Mouse (Mus musculus) Patski (cell line): ENCODE measurements around the gene Sumo1. TPM values are rescaled to one million over a fixed set of nuclear protein-coding genes. Genes with fewer than 3 reads are reported as not detected.
"Not testable (repeated sequence)": the region's sequence is repeated elsewhere in the genome, so short reads cannot be mapped to it uniquely, and the experiment has no call there.

ENCODE experiments used
- ATAC-seq: fragments of 100-300 bp; one replicate; pipeline ENCODE4 v1.8.0; 2021
- CTCF ChIA-PET: fragments of 350-600 bp; sonication (Branson Sonifier 250); formaldehyde crosslinking; loops from one replicate; lab custom pipeline; 2022; ENCODE audit warnings: inconsistent platforms; lab: Charles Lee
- POLR2A ChIA-PET: fragments of 350-600 bp; sonication (Branson Sonifier 250); formaldehyde crosslinking; loops from one replicate; lab custom pipeline; 2022; ENCODE audit warnings: antibody characterized with exemption, inconsistent platforms; lab: Charles Lee
- DNase-seq: peaks from one replicate; pipeline ENCODE4 v3.0.0-alpha.2; 2011; ENCODE audit warnings: low read depth, low spot score
- H3K27me3 ChIP-seq: fragments of 371-371 bp; one replicate; pipeline ENCODE4 v1.5.1; 2021
- CTCF ChIP-seq: fragments of 100-300 bp; IDR thresholded peaks from one replicate; pipeline ENCODE4 v1.5.1; 2021
- in situ Hi-C: fragments of 300-500 bp; cut with MboI; formaldehyde crosslinking; loops from 3 replicates; pipeline ENCODE4 v1.11.1; 2018; ENCODE audit warnings: low pct_unique_long_range_greater_than_20kb, mixed read lengths
- polyA plus RNA-seq: library from polyadenylated mRNA; unstranded; gene quantifications from one replicate; pipeline ENCODE4 v1.2.3, GENCODE M21; 2021

Gene Sumo1
- polyA plus RNA-seq, 1 experiment from 2014 or later, result 173 TPM

DNA sequence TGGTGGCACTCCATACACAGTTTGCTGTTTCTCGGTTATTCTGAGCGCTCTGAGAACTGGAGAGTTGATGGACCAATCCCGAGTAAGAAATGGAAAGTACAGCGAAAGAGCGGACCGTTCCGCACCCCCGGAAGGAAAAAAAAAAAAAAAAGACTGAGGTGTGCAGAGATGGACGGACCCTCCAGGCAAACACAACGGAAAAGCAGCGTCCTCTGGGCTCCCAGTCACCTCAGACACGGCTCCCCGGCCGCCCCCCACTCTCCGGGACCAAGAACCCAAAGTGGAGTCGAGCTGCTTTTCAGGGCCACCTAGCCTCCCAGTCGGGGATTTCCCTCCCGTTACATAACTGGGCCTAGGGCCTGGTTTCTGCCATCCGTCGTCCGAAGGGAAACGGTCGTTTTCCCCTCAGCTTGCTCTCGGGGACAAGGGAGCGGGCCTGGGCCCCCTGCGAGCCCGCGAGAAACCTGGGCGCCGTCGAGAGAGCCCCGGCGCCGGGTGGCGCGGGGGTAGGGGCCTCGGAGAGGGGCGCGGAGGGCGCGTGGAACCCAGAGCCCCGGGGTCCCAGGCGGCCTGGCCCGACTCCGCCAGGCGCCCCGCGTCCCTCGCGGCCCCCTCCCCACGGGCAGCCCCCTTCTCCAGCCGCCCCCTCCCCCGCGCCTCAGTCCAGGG, 538 bp downstream of the Sumo1 start:
- in situ Hi-C loops, result no loop called here
- DNase-seq (no peak), ATAC-seq (peak; percentile 36)
- ChIA-PET CTCF (no interaction called here), POLR2A (interaction anchor here (0.6 to 0.7 kb wide), 3 partner anchors 19 to 710 kb away, joined by 3 to 5 read pairs (median 5); no protein-coding TSS in a partner anchor)
- H3K27me3 ChIP-seq, result no peaks in the 10 kb centered on the region
- TF ChIP-seq CTCF, result no peak

GRCm38 (mm10) chr1:59668871-59669270, 1.8 kb downstream of the Sumo1 start:
- DNase-seq (no peak), ATAC-seq (no peak)
- in situ Hi-C loops, result no loop called here
- no peak for TF ChIP-seq CTCF
- ChIA-PET CTCF (no interaction called here), POLR2A (interaction anchor here (0.7 kb wide), 2 partner anchors 18 to 939 kb away, joined by 3 to 5 read pairs; no protein-coding TSS in a partner anchor)
- no peaks in the 10 kb centered on the region for H3K27me3 ChIP-seq

DNA sequence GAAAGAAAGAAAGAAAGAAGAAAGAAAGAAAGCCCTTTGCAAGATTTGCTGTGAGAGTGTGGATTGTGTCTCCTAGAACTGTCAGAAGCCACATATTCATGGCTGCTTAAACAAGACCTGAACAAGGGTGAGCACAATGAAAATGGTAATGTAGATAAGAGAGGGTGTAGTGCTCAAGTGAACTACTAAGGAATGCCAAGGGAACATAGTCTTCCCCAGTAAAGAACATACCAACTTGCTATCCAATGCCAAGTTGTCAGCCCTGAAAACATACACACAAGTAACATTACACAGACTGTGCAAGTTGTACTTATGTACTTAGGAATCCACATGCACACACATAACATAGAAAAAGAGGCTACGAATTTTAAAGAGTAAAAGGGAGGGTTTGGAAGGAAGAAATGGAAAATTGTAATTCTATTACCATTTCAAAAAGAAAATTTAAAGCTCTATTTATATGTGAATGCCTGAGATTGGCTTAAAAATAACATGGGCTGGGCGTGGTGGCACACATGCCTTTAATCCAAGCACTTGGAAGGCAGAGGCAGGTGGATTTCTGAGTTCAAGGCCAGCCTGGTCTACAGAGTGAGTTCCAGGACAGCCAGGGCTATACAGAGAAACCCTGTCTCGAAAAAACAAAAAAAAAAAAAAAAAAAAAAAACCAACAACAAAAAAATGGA, 7.0 kb downstream of the Sumo1 start:
- no peaks in the 10 kb centered on the region for H3K27me3 ChIP-seq
- CTCF ChIA-PET, result no interaction called here
- POLR2A ChIA-PET, result interaction anchor here (0.5 to 0.7 kb wide), 2 partner anchors 25 to 459 kb away, joined by 3 to 5 read pairs; no protein-coding TSS in a partner anchor
- DNase-seq, result no peak
- ATAC-seq, result no peak
- in situ Hi-C loops, result no loop called here
- TF ChIP-seq CTCF, result no peak

DNA sequence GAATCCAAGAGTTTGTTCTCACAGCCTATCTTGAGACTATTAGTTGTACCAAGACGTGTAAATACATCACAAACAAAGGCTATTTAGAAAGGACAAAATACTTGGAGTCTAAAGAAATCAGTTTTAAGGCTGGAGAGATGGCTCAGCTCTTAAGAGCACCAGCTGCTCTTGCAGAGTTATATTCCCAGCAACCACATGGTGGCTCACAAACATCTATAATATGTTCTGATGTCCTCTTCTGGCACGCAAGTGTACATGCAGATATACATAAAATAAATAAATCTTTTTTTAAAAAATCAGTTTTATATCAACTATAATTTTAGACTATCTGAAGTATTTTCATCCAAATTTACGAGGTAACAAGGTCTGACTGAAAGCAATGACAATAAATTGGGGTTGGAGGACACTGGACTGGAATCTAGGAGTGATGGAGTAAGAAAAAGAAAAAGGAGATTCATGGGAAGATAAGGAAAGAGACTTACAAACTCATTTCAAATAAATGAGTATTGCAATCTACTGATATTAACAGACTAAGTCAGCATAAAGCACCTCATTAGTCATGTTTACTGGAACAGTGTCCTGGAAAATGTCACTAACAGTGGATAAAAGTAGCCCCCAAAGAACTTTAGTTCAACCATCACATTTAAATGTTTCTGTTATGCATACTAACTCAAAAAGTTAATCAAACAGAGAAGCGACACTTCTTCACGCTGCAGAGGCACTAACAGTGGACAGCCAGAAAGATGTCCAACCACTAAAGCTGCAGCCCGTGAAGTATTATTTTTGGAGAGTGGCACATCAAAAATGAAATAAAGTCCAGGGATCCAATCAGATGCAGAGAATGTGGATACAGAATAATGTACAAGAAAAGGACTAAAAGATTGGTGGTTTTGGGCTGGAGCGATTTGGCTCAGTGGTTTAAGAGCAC, 14.1 kb downstream of the Sumo1 start:
- ChIA-PET POLR2A (no interaction called here), CTCF (no interaction called here)
- ATAC-seq, result no peak
- peak; percentile 24 for TF ChIP-seq CTCF
- in situ Hi-C loops, result no loop called here
- no peaks in the 10 kb centered on the region for H3K27me3 ChIP-seq
- no peak for DNase-seq

DNA sequence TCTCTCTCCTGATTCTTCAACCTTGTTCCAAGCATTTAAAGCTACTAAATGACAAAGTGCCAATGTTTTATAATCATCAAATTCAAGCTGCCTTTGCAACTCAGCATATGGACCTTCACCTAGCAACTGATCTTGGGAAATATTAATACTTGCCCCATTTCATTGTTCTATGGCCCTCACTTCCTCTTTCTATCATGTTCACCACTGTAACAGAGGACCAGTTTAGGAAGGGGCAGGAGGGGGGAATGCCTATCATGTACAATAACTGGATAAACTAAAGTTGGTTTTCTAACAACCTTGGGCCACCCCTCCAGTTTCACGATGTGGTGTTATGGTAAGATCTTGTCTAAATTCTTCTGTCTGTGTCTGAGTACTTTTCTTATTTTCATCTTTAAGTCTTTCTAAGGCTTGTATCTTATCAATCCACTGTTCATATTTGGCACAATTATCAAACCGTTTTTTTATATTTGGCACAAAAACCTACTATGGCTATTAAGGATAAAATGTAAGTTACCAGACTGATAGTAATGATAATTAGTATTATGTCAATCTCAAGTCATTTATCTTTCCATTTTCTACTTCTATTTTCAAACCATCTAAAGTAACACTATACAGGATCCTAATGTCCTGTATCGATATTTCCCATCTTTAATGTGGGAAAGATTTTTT, 17.3 kb downstream of the Sumo1 start:
- POLR2A ChIA-PET, result no interaction called here
- H3K27me3 ChIP-seq, result no peaks in the 10 kb centered on the region
- in situ Hi-C loops, result no loop called here

DNA sequence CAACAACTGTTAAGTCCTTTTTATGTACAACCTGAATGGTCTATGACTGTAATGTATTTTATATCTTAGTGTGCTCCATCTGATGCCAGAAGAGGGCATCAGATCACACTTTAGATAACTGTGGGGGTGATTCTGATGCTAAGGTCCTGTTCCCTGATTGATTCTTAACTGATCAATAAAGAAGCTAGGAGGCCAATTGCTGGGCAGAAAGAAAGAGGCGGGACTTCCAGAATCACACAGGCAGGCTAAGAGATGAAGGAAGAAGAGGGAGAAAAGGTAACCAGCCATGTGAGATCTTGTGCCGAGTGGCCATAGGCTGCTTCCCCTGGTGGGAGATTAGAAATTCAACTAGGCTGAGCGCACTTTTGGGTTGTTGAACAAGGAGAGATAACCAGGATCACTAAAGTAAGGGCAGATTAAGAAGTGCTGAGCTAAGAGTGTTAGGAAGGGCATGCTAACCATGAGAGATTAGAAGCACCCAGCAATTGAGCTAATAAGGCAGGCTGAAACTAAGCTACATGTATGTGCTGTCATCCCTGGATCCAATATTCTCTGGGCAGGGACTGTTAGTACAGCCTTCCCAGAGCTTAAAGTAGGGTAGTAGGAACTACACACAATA, 19.3 kb downstream of the Sumo1 start:
- DNase-seq, result no peak
- no peaks in the 10 kb centered on the region for H3K27me3 ChIP-seq
- CTCF ChIA-PET, result interaction anchor here (1.3 kb wide), 1 partner anchor 31 kb away, joined by 3 read pairs; no protein-coding TSS in a partner anchor
- TF ChIP-seq CTCF, result no peak
- in situ Hi-C loops, result no loop called here
- POLR2A ChIA-PET, result no interaction called here
- no peak for ATAC-seq

More for the DNA sequence above, 17.3 kb downstream of the Sumo1 start:
- CTCF ChIA-PET, result no interaction called here
- ATAC-seq, result no peak
- no peak for DNase-seq
- TF ChIP-seq CTCF, result no peak

GRCm38 (mm10) chr1:59646502-59646901, 24.1 kb downstream of the Sumo1 start:
- DNase-seq, POLR2A ChIA-PET, ATAC-seq, in situ Hi-C loops, H3K27me3 ChIP-seq: not testable (repeated sequence)
- CTCF ChIA-PET, result interaction anchor here (1.3 kb wide), 1 partner anchor 14 kb away, joined by 3 read pairs; no protein-coding TSS in a partner anchor

DNA sequence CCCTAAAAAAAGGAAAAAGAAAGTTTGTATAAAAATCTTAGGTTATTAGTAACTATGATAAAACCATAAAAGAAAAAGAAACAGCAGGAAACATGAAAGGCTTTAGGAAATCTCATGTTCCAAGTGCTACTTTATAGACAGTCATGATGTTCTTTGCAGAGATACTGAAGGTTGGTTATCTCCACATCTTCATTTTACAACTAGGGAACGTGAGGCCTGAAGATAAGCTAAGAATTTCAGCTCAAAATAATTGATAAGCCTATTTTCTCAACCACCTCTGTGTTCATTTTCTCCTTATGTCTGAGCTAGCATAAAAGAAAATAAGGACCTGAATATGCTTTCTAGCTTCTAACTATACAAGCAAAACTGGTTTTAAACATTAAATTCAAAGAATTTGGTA, 28.1 kb downstream of the Sumo1 start:
- ChIA-PET POLR2A (no interaction called here), CTCF (interaction anchor here (0.7 kb wide), 1 partner anchor 8 kb away, joined by 3 read pairs; no protein-coding TSS in a partner anchor)
- no peak for DNase-seq
- in situ Hi-C loops, result no loop called here
- H3K27me3 ChIP-seq, result no peaks in the 10 kb centered on the region
- no peak for TF ChIP-seq CTCF
- ATAC-seq, result no peak

GRCm38 (mm10) chr1:59638371-59638770, 32.3 kb downstream of the Sumo1 start:
- in situ Hi-C loops, result no loop called here
- no peaks in the 10 kb centered on the region for H3K27me3 ChIP-seq
- CTCF ChIA-PET, result no interaction called here
- peak; percentile 26 for TF ChIP-seq CTCF
- ATAC-seq (no peak), DNase-seq (no peak)
- POLR2A ChIA-PET, result interaction anchor here (0.5 kb wide), 1 partner anchor 26 kb away, joined by 5 read pairs; no protein-coding TSS in a partner anchor
